Mouse (Mus musculus) limb, embryonic 10.5 days (tissue): ENCODE data around the gene Fbp1. TPM values are rescaled to one million over a fixed set of nuclear protein-coding genes. Genes with fewer than 3 reads are reported as not detected.

Experiments
- DNase-seq: peaks from one replicate; pipeline ENCODE4 v3.0.0-alpha.2; 2017; ENCODE audit warnings: low spot score
- H3K27ac ChIP-seq: fragments of 300-500 bp; sonication (generic); 2 replicates; pipeline ENCODE4 v1.5.1; 2016; ENCODE audit warnings: mild to moderate bottlenecking
- H3K27me3 ChIP-seq: fragments of 300-500 bp; sonication (generic); 2 replicates; pipeline ENCODE4 v1.6.1; 2016; ENCODE audit warnings: low read depth, mild to moderate bottlenecking; ENCODE audit not compliant: poor library complexity, severe bottlenecking
- H3K36me3 ChIP-seq: fragments of 300-500 bp; sonication (generic); 2 replicates; pipeline ENCODE4 v1.6.1; 2016; ENCODE audit warnings: mild to moderate bottlenecking, moderate library complexity
- H3K4me1 ChIP-seq: fragments of 300-500 bp; sonication (generic); 2 replicates; pipeline ENCODE4 v1.6.1; 2016
- H3K4me3 ChIP-seq: fragments of 300-500 bp; sonication (generic); 2 replicates; pipeline ENCODE4 v1.5.1; 2016; ENCODE audit warnings: mild to moderate bottlenecking, moderate library complexity
- H3K9me3 ChIP-seq: fragments of 300-500 bp; sonication (generic); replicated peaks from 2 replicates; pipeline ENCODE4 v1.6.1; 2016; ENCODE audit warnings: mild to moderate bottlenecking
- WGBS: fragments of 180-500 bp; shearing (Covaris S2); methylation state at CpG from one replicate; pipeline ENCODE4 v1.1.7; 2016; 5-methylcytosine and 5-hydroxymethylcytosine counted together
- polyA plus RNA-seq: library from polyadenylated mRNA; unstranded; fragments of >200 nt; fragmentation: Nextera tagmentation; extraction: Ambion mirVana; gene quantifications from 2 replicates; pipeline ENCODE4 v1.2.1, GENCODE M21; 2016

Fbp1 gene
- polyA plus RNA-seq, 1 experiment from 2014 or later = not detected

DNA sequence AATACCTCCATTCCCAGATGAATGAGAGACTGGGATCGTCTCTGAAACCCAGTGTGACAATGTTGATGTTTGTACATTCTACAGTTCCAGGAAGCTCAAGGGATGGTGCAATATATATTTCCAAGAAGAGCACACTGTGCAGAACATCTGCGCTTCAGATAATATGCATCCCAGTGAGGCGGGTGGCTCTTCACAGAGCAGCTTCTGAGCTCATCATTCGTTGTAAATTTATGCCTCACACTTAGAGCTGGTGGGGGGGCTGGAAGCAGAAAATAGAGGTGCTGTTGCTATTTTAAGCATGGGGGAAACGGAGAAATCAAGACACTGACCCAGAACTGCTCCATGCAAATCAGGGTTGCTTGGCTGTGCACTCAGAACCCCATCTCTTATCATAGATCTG is 21.7 kb upstream of the Fbp1 start:
- no peak overlapping the region for H3K4me3 ChIP-seq
- H3K9me3 ChIP-seq = no peaks in the 10 kb centered on the region
- no peaks in the 10 kb centered on the region for H3K27me3 ChIP-seq
- DNase-seq = no peak
- H3K27ac ChIP-seq = no peak overlapping the region
- no peaks in the 10 kb centered on the region for H3K36me3 ChIP-seq
- WGBS = 78% methylated on average over 5 of the region's 5 CpGs
- peaks cover 9% of the 10 kb centered on the region for H3K4me1 ChIP-seq

GRCm38 (mm10) chr13:62908163-62908559 is 20.1 kb upstream of the Fbp1 start:
- DNase-seq = no peak
- Histone ChIP-seq H3K27me3 (no peaks in the 10 kb centered on the region), H3K4me1 (peaks cover 9% of the 10 kb centered on the region), H3K27ac (no peak overlapping the region), H3K4me3 (no peak overlapping the region), H3K9me3 (no peaks in the 10 kb centered on the region), H3K36me3 (no peaks in the 10 kb centered on the region)
- 47% methylated on average over 8 of the region's 8 CpGs for WGBS

- 83% methylated on average over 14 of the region's 14 CpGs for WGBS
- Histone ChIP-seq H3K36me3 (no peaks in the 10 kb centered on the region), H3K9me3 (no peaks in the 10 kb centered on the region), H3K4me1 (peaks cover 9% of the 10 kb centered on the region), H3K4me3 (no peak overlapping the region), H3K27ac (no peak overlapping the region), H3K27me3 (no peaks in the 10 kb centered on the region)
- DNase-seq = no peak
Measured at GRCm38 (mm10) chr13:62907527-62908162, 19.6 kb upstream of the Fbp1 start.

GRCm38 (mm10) chr13:62901139-62901538 is 13.1 kb upstream of the Fbp1 start:
- H3K9me3 ChIP-seq = no peaks in the 10 kb centered on the region
- H3K27me3 ChIP-seq = no peaks in the 10 kb centered on the region
- no peak overlapping the region for H3K4me3 ChIP-seq
- DNase-seq = no peak
- H3K36me3 ChIP-seq = no peaks in the 10 kb centered on the region
- no peaks in the 10 kb centered on the region for H3K4me1 ChIP-seq
- no peak overlapping the region for H3K27ac ChIP-seq

DNA sequence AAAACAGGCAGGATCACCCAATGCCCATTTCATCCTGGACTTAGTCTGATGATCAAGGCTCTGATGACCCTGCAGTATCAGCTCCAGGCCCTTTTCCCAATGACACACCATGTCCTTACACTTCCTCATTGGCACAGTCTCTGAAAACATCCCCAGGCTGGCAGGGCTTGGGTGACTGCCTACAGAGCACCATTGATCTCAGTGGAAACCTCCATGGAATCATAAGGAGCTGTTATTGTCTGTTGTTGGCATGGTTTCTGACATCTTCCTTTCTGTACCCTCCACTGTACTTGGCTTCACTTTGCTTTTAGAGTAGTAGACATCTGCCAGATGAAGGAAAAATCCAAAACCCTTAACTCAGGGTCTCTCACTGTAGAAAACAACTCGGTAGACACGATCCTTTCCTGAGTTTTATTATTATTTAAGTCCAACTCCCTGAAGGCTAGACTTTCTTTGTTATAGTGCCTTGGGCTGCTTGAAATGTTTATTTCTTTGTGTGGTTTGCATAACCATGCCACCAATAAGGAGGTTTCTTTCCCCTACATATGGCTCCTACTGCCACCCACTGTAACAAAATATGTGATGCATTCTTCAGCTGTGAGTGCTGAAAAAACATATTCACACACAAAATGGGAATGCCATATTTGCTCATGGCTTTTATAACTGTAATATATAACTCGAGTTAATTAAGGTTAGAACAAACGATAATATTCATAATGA is 10.0 kb upstream of the Fbp1 start:
- H3K36me3 ChIP-seq = no peaks in the 10 kb centered on the region
- DNase-seq = no peak
- WGBS = 89% methylated on average over 4 of the region's 4 CpGs
- H3K9me3 ChIP-seq = no peaks in the 10 kb centered on the region
- H3K4me1 ChIP-seq = no peaks in the 10 kb centered on the region
- H3K27me3 ChIP-seq = no peaks in the 10 kb centered on the region
- H3K27ac ChIP-seq = no peak overlapping the region
- no peak overlapping the region for H3K4me3 ChIP-seq

DNA sequence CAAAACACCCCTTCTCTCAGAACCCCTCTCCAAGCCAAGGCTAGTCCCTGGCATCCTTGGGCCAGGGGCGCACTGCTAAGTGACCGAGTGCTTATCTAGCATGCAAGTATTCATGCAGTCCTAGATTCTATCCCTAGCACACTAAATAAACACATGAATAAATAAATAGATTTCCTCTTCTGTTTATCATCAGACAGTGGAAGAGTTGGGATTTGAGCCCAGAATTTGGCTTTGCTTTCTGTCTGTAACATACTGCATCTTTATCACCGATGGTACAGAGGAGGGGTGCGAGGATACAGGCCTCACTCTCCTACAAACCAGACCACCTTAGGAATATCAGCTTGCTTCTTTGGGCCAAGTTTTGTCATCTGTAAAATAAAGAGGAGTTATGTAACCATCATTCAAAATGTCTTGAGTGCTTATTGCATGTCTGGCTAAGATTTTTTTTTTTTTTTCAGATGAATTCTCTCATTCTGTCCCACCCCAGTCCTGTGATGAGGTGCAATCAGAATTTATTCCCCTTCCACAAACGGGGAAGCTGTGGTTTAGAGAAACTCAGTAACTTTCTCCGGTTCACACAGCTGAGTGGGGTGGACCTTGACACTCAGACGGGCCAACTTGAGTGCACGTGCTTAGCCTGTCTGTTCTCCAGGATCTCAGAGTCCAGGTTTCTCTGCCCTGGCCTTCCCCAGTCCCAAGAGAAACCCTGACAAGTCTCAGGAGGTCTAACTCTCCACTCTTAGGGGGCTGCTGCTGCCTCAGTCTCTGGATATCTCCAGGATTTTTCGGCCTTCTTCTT is 5.2 kb upstream of the Fbp1 start:
- peaks cover 26% of the 10 kb centered on the region for H3K27me3 ChIP-seq

DNA sequence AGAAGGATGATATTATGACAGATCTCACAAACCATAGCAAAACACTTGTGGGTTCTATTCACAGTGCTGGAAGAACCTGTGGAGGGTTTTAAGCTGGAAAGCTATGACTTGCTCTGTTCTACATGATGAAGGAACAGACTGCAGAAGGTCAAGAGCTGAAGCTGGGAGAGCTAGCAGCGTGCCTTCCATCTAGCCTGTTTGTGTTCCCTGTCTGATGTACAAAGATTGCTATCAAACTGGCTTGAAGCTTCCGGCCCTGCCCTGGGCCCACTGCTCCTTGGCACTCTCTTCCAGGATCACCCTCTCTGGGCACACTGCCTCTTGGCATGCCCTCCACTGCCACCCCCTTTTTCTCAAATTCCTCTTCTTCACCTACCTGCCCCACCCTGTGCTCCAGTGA is 1.2 kb upstream of the Fbp1 start:
- DNase-seq = no peak
- H3K4me3 ChIP-seq = no peak overlapping the region
- H3K9me3 ChIP-seq = no peaks in the 10 kb centered on the region
- peaks cover 10% of the 10 kb centered on the region for H3K4me1 ChIP-seq
- H3K36me3 ChIP-seq = no peaks in the 10 kb centered on the region
- peaks cover 56% of the 10 kb centered on the region for H3K27me3 ChIP-seq
- 78% methylated on average over 2 of the region's 2 CpGs for WGBS
- H3K27ac ChIP-seq = no peak overlapping the region

More for the DNA sequence above, 5.2 kb upstream of the Fbp1 start:
- Histone ChIP-seq H3K4me3 (no peak overlapping the region), H3K36me3 (no peaks in the 10 kb centered on the region), H3K27ac (no peak overlapping the region), H3K9me3 (no peaks in the 10 kb centered on the region), H3K4me1 (0 out of 2 replicates have a peak, but pooled peaks cover under 1% of the 10 kb centered on the region)
- no peak for DNase-seq
- 86% methylated on average over 9 of the region's 9 CpGs for WGBS

DNA sequence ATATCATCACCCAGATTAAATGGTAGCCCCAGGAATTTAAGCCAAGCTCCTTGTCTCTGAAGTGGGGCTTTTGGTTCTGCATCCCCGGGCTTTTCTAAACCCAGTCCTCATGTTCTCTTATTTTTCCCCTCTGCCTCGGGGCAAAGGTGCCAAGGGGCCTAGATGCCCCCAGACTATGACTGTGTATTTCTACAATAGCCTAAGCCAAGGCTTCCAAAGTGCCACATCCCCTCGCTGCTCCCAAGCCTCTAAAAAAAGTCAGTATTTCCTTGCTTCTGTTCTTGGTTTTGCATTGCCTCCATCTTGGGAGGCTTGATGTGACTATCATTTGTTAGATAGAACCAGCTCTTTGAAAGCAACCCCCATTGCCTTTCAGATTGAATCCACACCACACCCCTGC is 3.5 kb downstream of the Fbp1 start:
- Histone ChIP-seq H3K27ac (no peak overlapping the region), H3K36me3 (no peaks in the 10 kb centered on the region), H3K4me3 (no peak overlapping the region), H3K9me3 (no peaks in the 10 kb centered on the region), H3K4me1 (peaks cover 16% of the 10 kb centered on the region), H3K27me3 (peaks cover 43% of the 10 kb centered on the region)
- WGBS = 84% methylated on average over 3 of the region's 3 CpGs
- DNase-seq = no peak

GRCm38 (mm10) chr13:62883925-62884324 is 4.2 kb downstream of the Fbp1 start:
- Histone ChIP-seq H3K9me3 (no peaks in the 10 kb centered on the region), H3K27ac (no peak overlapping the region), H3K4me3 (no peak overlapping the region), H3K36me3 (no peaks in the 10 kb centered on the region), H3K4me1 (peaks cover 19% of the 10 kb centered on the region), H3K27me3 (peaks cover 37% of the 10 kb centered on the region)
- WGBS = 92% methylated on average over 9 of the region's 9 CpGs
- DNase-seq = no peak

- no peak overlapping the region for H3K27ac ChIP-seq
- no peaks in the 10 kb centered on the region for H3K36me3 ChIP-seq
- H3K27me3 ChIP-seq = peaks cover 32% of the 10 kb centered on the region
- peaks cover 19% of the 10 kb centered on the region for H3K4me1 ChIP-seq
- DNase-seq = no peak
- H3K4me3 ChIP-seq = no peak overlapping the region
- WGBS = 86% methylated on average over 2 of the region's 2 CpGs
- no peaks in the 10 kb centered on the region for H3K9me3 ChIP-seq
Measured at GRCm38 (mm10) chr13:62883436-62883835, 4.6 kb downstream of the Fbp1 start.

GRCm38 (mm10) chr13:62882856-62883255 is 5.2 kb downstream of the Fbp1 start:
- Histone ChIP-seq H3K27me3 (peaks cover 27% of the 10 kb centered on the region), H3K27ac (no peak overlapping the region), H3K36me3 (no peaks in the 10 kb centered on the region), H3K9me3 (no peaks in the 10 kb centered on the region), H3K4me3 (no peak overlapping the region), H3K4me1 (peaks cover 15% of the 10 kb centered on the region)
- DNase-seq = no peak
- WGBS = 84% methylated on average over 5 of the region's 5 CpGs

GRCm38 (mm10) chr13:62881336-62881735 is 6.7 kb downstream of the Fbp1 start:
- Histone ChIP-seq H3K27ac (no peak overlapping the region), H3K4me3 (no peak overlapping the region), H3K36me3 (no peaks in the 10 kb centered on the region), H3K27me3 (peaks cover 11% of the 10 kb centered on the region), H3K4me1 (peaks cover 13% of the 10 kb centered on the region), H3K9me3 (no peaks in the 10 kb centered on the region)
- DNase-seq = no peak
- WGBS = 85% methylated on average over 9 of the region's 9 CpGs
